Mouse (Mus musculus): ENCODE measurements at regions not wholly inside any gene's neighbourhood (a gene's known extent, or its start where the extent isn't known, plus 50 kb on each side); places are given as distances from the start of the nearest gene placed in this dataset.

DNA sequence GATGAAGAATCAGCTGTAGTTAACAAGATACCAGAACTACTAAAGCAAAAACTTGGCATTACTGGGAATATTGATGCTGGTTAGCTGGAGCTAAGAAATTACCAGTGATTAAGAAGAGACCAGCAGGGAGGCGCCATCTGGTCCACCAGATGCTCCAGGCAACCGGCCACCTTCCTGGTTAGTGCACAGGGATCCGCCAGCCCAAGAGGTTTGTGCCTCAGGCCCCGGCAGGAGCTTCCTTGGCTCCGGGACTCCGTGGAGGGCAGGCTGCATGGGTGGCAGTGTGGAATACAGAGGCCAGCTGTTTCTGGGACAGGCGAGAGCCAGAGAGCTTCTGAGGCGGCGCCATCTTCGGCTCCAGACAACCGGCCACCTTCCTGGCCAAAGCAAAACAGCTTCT lies 502.0 kb downstream of the 4931400O07Rik start:
- peak; percentile 50 for DNase-seq

All from cerebellum, adult 9-10 months (tissue).